Mouse (Mus musculus) heart, embryonic 16.5 days (tissue): ENCODE measurements at regions not wholly inside any gene's neighbourhood (a gene's known extent, or its start where the extent isn't known, plus 50 kb on each side); places are given as distances from the start of the nearest gene placed in this dataset.

Experiments used
- ATAC-seq: fragments of 200-750 bp; cut with Nextera tagmentation; replicated peaks from 2 replicates; pipeline ENCODE4 v1.8.0; 2017; ENCODE audit warnings: moderate number of reproducible peaks; ENCODE audit not compliant: insufficient read depth, low FRiP score; ENCODE audit errors: extremely low read depth
- H3K27ac ChIP-seq: fragments of 300-500 bp; sonication (generic); 2 replicates; pipeline ENCODE4 v1.5.1; 2014; ENCODE audit warnings: mild to moderate bottlenecking, low read length, control low read depth, moderate library complexity
- H3K27me3 ChIP-seq: fragments of 300-500 bp; sonication (generic); 2 replicates; pipeline ENCODE4 v1.6.1; 2014; ENCODE audit warnings: low read length, mixed read lengths; ENCODE audit not compliant: control insufficient read depth, insufficient read depth
- H3K36me3 ChIP-seq: fragments of 300-500 bp; sonication (generic); 2 replicates; pipeline ENCODE4 v1.6.1; 2014; ENCODE audit not compliant: control insufficient read depth, insufficient read depth
- H3K4me1 ChIP-seq: fragments of 300-500 bp; sonication (generic); 2 replicates; pipeline ENCODE4 v1.6.1; 2014; ENCODE audit warnings: low read length, mixed read lengths; ENCODE audit not compliant: control insufficient read depth, insufficient read depth
- H3K4me2 ChIP-seq: fragments of 300-500 bp; sonication (generic); 2 replicates; pipeline ENCODE4 v1.6.1; 2014; ENCODE audit warnings: low read depth, mild to moderate bottlenecking, control low read depth, low read length
- H3K4me3 ChIP-seq: fragments of 300-500 bp; sonication (generic); 2 replicates; pipeline ENCODE4 v1.5.1; 2014; ENCODE audit warnings: mild to moderate bottlenecking, control low read depth, low read length
- H3K9ac ChIP-seq: fragments of 300-500 bp; sonication (generic); 2 replicates; pipeline ENCODE4 v1.6.1; 2014; ENCODE audit warnings: low read length, control low read depth
- H3K9me3 ChIP-seq: fragments of 300-500 bp; sonication (generic); replicated peaks from 2 replicates; pipeline ENCODE4 v1.6.1; 2016; ENCODE audit warnings: low read length; ENCODE audit not compliant: control insufficient read depth
- WGBS: fragments of 180-500 bp; shearing (Covaris S2); extraction: QIAGEN DNeasy Blood & Tissue Kit; methylation state at CpG from one replicate; pipeline ENCODE4 v1.1.7; 2014; 5-methylcytosine and 5-hydroxymethylcytosine counted together

GRCm38 (mm10) chrX:11644484-11644883 lies 316.9 kb downstream of the H2al1j start:
- no peaks in the 10 kb centered on the region; the same call in 1 of the 2 replicates for H3K27me3 ChIP-seq
- no peak overlapping the region for H3K4me2 ChIP-seq
- ATAC-seq, result no peak
- no peak overlapping the region for H3K9ac ChIP-seq
- H3K4me3 ChIP-seq, result no peak overlapping the region
- no peaks in the 10 kb centered on the region for H3K36me3 ChIP-seq
- H3K27ac ChIP-seq, result no peak overlapping the region
- WGBS, result 65% methylated on average over 6 of the region's 6 CpGs
- H3K9me3 ChIP-seq, result 0 out of 2 replicates have a peak, but pooled peaks cover 3% of the 10 kb centered on the region
- no peaks in the 10 kb centered on the region for H3K4me1 ChIP-seq

- Histone ChIP-seq H3K36me3 (no peaks in the 10 kb centered on the region), H3K4me2 (no peak overlapping the region), H3K9me3 (0 out of 2 replicates have a peak, but pooled peaks cover 3% of the 10 kb centered on the region), H3K27ac (no peak overlapping the region), H3K27me3 (no peaks in the 10 kb centered on the region; the same call in 1 of the 2 replicates), H3K4me1 (no peaks in the 10 kb centered on the region), H3K9ac (no peak overlapping the region), H3K4me3 (no peak overlapping the region)
- WGBS, result 78% methylated on average over 7 of the region's 7 CpGs
- ATAC-seq, result no peak
Observed at GRCm38 (mm10) chrX:11646681-11647526, 319.3 kb downstream of the H2al1j start.

DNA sequence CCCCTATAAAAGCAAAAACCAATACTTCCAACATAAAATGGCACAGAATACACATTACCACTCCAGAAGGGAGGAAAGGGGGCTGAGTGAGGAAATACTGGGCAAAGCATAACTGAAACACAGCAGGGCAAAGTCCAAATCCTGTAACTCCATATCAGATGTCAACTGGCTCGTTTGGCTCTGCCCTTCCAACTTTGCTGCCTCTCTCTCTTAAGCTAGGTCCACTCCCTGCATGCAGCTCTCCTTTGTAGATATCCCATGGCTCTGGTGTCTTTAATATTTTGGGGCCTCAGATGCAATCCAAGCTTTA lies 319.9 kb downstream of the H2al1j start:
- no peak overlapping the region for H3K9ac ChIP-seq
- no peaks in the 10 kb centered on the region for H3K4me1 ChIP-seq

DNA sequence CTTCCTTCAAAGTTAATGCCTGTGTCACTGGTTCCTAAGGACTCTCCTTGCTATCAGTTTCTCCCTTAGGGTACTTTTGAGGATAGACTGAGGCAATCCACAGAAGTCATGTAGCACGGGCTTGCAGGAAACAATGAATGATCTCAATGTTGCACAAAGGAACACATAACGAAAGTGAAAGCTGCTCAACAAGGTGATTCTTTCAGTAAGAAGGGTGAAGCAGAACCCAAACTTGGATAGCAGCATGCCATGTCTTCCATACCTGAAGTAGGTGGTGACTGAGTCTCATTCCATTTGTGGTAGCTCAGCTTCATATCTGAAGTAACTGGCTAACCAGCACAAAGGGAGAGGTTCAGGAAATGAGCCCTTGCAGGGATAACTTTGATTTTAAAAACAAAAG lies 325.7 kb downstream of the H2al1j start:
- Histone ChIP-seq H3K27ac (no peak overlapping the region), H3K4me1 (no peaks in the 10 kb centered on the region), H3K9me3 (0 out of 2 replicates have a peak, but pooled peaks cover 2% of the 10 kb centered on the region), H3K4me3 (no peak overlapping the region), H3K9ac (no peak overlapping the region), H3K27me3 (no peaks in the 10 kb centered on the region; the same call in 1 of the 2 replicates), H3K36me3 (no peaks in the 10 kb centered on the region), H3K4me2 (no peak overlapping the region)
- no peak for ATAC-seq
- 90% methylated on average over 2 of the region's 2 CpGs for WGBS

More for the DNA sequence above, 319.9 kb downstream of the H2al1j start:
- H3K27me3 ChIP-seq, result no peaks in the 10 kb centered on the region; the same call in 1 of the 2 replicates
- H3K9me3 ChIP-seq, result 0 out of 2 replicates have a peak, but pooled peaks cover 3% of the 10 kb centered on the region
- no peak overlapping the region for H3K4me2 ChIP-seq
- no peak overlapping the region for H3K27ac ChIP-seq
- no peak overlapping the region for H3K4me3 ChIP-seq
- H3K36me3 ChIP-seq, result no peaks in the 10 kb centered on the region
- ATAC-seq, result no peak
- 80% methylated on average over 1 of the region's 1 CpGs for WGBS

DNA sequence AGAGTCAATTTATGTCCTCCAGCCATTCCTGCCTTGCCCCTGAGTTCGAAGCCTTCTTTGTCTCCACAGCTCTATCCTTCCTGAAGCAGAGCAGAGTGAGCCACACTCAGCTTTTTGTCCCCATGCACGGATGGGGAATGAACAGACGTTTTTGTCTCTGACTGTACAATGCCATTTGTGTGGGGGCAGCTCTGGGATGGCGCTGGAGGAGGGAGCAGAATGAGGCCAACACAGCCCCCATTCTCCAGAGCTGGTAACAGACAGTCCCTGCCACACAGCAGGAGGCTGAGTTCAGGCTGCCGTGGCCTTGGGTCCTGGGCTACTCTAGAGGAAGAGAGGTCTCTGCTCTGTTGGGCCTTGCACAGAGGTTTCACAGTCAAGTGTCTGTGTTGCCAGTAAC lies 327.4 kb downstream of the H2al1j start:
- Histone ChIP-seq H3K4me3 (no peak overlapping the region), H3K27ac (no peak overlapping the region), H3K4me1 (no peaks in the 10 kb centered on the region), H3K4me2 (no peak overlapping the region), H3K9me3 (no peaks in the 10 kb centered on the region), H3K27me3 (no peaks in the 10 kb centered on the region; the same call in 1 of the 2 replicates), H3K36me3 (no peaks in the 10 kb centered on the region), H3K9ac (no peak overlapping the region)
- ATAC-seq, result no peak
- 68% methylated on average over 5 of the region's 5 CpGs for WGBS

- Histone ChIP-seq H3K9ac (no peak overlapping the region), H3K4me3 (no peak overlapping the region), H3K9me3 (no peaks in the 10 kb centered on the region), H3K4me2 (no peak overlapping the region), H3K27me3 (no peaks in the 10 kb centered on the region; the same call in 1 of the 2 replicates), H3K36me3 (no peaks in the 10 kb centered on the region), H3K4me1 (no peaks in the 10 kb centered on the region), H3K27ac (no peak overlapping the region)
- ATAC-seq, result no peak
- WGBS, result 62% methylated on average over 6 of the region's 6 CpGs
Observed at GRCm38 (mm10) chrX:11655466-11655865, 327.8 kb downstream of the H2al1j start.

GRCm38 (mm10) chrX:11657606-11658254 lies 330.1 kb downstream of the H2al1j start:
- Histone ChIP-seq H3K27ac (no peak overlapping the region), H3K36me3 (no peaks in the 10 kb centered on the region), H3K27me3 (no peaks in the 10 kb centered on the region; the same call in 1 of the 2 replicates), H3K9ac (no peak overlapping the region), H3K4me1 (no peaks in the 10 kb centered on the region), H3K4me3 (no peak overlapping the region), H3K4me2 (no peak overlapping the region), H3K9me3 (no peaks in the 10 kb centered on the region)
- 56% methylated on average over 9 of the region's 9 CpGs for WGBS
- ATAC-seq, result no peak

GRCm38 (mm10) chrX:11663187-11663829 lies 335.7 kb downstream of the H2al1j start:
- no peak overlapping the region for H3K9ac ChIP-seq
- H3K27ac ChIP-seq, result no peak overlapping the region
- peaks cover 8% of the 10 kb centered on the region for H3K27me3 ChIP-seq
- no peak overlapping the region for H3K4me3 ChIP-seq
- no peak overlapping the region for H3K4me2 ChIP-seq
- peaks cover 9% of the 10 kb centered on the region for H3K4me1 ChIP-seq
- peaks cover 2% of the 10 kb centered on the region; the same call in 1 of the 2 replicates for H3K9me3 ChIP-seq
- WGBS, result 35% methylated on average over 6 of the region's 6 CpGs
- ATAC-seq, result no peak
- H3K36me3 ChIP-seq, result no peaks in the 10 kb centered on the region
